Mouse (Mus musculus) liver, embryonic 11.5 days (tissue): ENCODE measurements around the gene Zfp383. TPM values are rescaled to one million over a fixed set of nuclear protein-coding genes. Genes with fewer than 3 reads are reported as not detected.

Source experiments
- ATAC-seq: fragments of 200-750 bp; cut with Nextera tagmentation; replicated peaks from 2 replicates; pipeline ENCODE4 v1.8.0; 2017; ENCODE audit warnings: moderate number of reproducible peaks, mild to moderate bottlenecking, moderate TSS enrichment, moderate library complexity; ENCODE audit not compliant: low FRiP score
- DNase-seq: peaks from one replicate; pipeline ENCODE4 v3.0.0-alpha.2; 2017; ENCODE audit warnings: low spot score
- H3K27ac ChIP-seq: fragments of 300-500 bp; sonication (generic); 2 replicates; pipeline ENCODE4 v1.5.1; 2014; ENCODE audit warnings: mild to moderate bottlenecking, low read depth, low read length, control low read depth
- H3K27me3 ChIP-seq: fragments of 300-500 bp; sonication (generic); replicated peaks from 2 replicates; pipeline ENCODE4 v1.6.1; 2014; ENCODE audit warnings: low read length, mixed read lengths; ENCODE audit not compliant: control insufficient read depth, insufficient read depth
- H3K36me3 ChIP-seq: fragments of 300-500 bp; sonication (generic); 2 replicates; pipeline ENCODE4 v1.6.1; 2014; ENCODE audit warnings: mild to moderate bottlenecking, low read length, moderate library complexity, mixed read lengths; ENCODE audit not compliant: control insufficient read depth, insufficient read depth
- H3K4me1 ChIP-seq: fragments of 300-500 bp; sonication (generic); replicated peaks from 2 replicates; pipeline ENCODE4 v1.6.1; 2014; ENCODE audit warnings: low read length, mixed read lengths; ENCODE audit not compliant: control insufficient read depth, insufficient read depth
- H3K4me2 ChIP-seq: fragments of 300-500 bp; sonication (generic); 2 replicates; pipeline ENCODE4 v1.6.1; 2014; ENCODE audit warnings: mild to moderate bottlenecking, control low read depth, moderate library complexity
- H3K4me3 ChIP-seq: fragments of 300-500 bp; sonication (generic); 2 replicates; pipeline ENCODE4 v1.5.1; 2014; ENCODE audit warnings: low read depth, low read length, control low read depth
- H3K9ac ChIP-seq: fragments of 300-500 bp; sonication (generic); 2 replicates; pipeline ENCODE4 v1.6.1; 2014; ENCODE audit warnings: low read depth, low read length, control low read depth
- H3K9me3 ChIP-seq: fragments of 300-500 bp; sonication (generic); 2 replicates; pipeline ENCODE4 v1.6.1; 2016; ENCODE audit warnings: low read length, inconsistent platforms, mixed read lengths; ENCODE audit not compliant: control insufficient read depth
- WGBS: fragments of 180-500 bp; shearing (Covaris S2); extraction: QIAGEN DNeasy Blood & Tissue Kit; methylation state at CpG from one replicate; pipeline ENCODE4 v1.1.7; 2014; 5-methylcytosine and 5-hydroxymethylcytosine counted together
- polyA plus RNA-seq: library from polyadenylated mRNA; unstranded; fragments of >200 nt; fragmentation: Nextera tagmentation; extraction: Ambion mirVana; gene quantifications from 2 replicates; pipeline ENCODE4 v1.2.1, GENCODE M21; 2014

Zfp383 gene
- polyA plus RNA-seq, 1 experiment from 2014 or later: 2.2 TPM

- Histone ChIP-seq H3K27me3 (no peaks in the 10 kb centered on the region), H3K4me2 (no peak overlapping the region; the same call in 1 of the 2 replicates), H3K9me3 (no peaks in the 10 kb centered on the region), H3K4me3 (no peak overlapping the region), H3K36me3 (peaks cover 23% of the 10 kb centered on the region), H3K4me1 (no peaks in the 10 kb centered on the region), H3K9ac (no peak overlapping the region), H3K27ac (no peak overlapping the region)
- 58% methylated on average over 6 of the region's 6 CpGs for WGBS
- no peak for DNase-seq
- ATAC-seq: no peak
Observed at GRCm38 (mm10) chr7:29917371-29918061, 9.5 kb downstream of the Zfp383 start.

- no peak overlapping the region for H3K27ac ChIP-seq
- WGBS: 87% methylated on average over 4 of the region's 4 CpGs
Observed at GRCm38 (mm10) chr7:29918062-29918453, 10.0 kb downstream of the Zfp383 start.

GRCm38 (mm10) chr7:29921439-29922093, 13.5 kb downstream of the Zfp383 start:
- H3K27me3 ChIP-seq: no peaks in the 10 kb centered on the region
- DNase-seq: no peak
- no peak for ATAC-seq
- H3K36me3 ChIP-seq: no peaks in the 10 kb centered on the region
- no peak overlapping the region for H3K4me3 ChIP-seq
- H3K27ac ChIP-seq: no peak overlapping the region
- H3K4me2 ChIP-seq: no peak overlapping the region
- no peaks in the 10 kb centered on the region for H3K9me3 ChIP-seq
- no peaks in the 10 kb centered on the region for H3K4me1 ChIP-seq
- no peak overlapping the region for H3K9ac ChIP-seq
- 69% methylated on average over 6 of the region's 6 CpGs for WGBS

More at GRCm38 (mm10) chr7:29918062-29918453, 10.0 kb downstream of the Zfp383 start:
- H3K9ac ChIP-seq: no peak overlapping the region
- H3K36me3 ChIP-seq: peaks cover 23% of the 10 kb centered on the region
- H3K4me1 ChIP-seq: no peaks in the 10 kb centered on the region
- ATAC-seq (no peak), DNase-seq (no peak)
- H3K27me3 ChIP-seq: no peaks in the 10 kb centered on the region
- H3K4me2 ChIP-seq: no peak overlapping the region
- H3K4me3 ChIP-seq: no peak overlapping the region
- no peaks in the 10 kb centered on the region for H3K9me3 ChIP-seq

- Histone ChIP-seq H3K4me1 (no peaks in the 10 kb centered on the region), H3K36me3 (no peaks in the 10 kb centered on the region), H3K9ac (no peak overlapping the region), H3K9me3 (no peaks in the 10 kb centered on the region), H3K4me2 (no peak overlapping the region), H3K27ac (no peak overlapping the region), H3K27me3 (no peaks in the 10 kb centered on the region), H3K4me3 (no peak overlapping the region)
- DNase-seq: no peak
- 78% methylated on average over 2 of the region's 2 CpGs for WGBS
- no peak for ATAC-seq
Observed at GRCm38 (mm10) chr7:29922780-29923179, 14.8 kb downstream of the Zfp383 start.

- Histone ChIP-seq H3K9me3 (no peaks in the 10 kb centered on the region), H3K4me3 (no peak overlapping the region), H3K9ac (no peak overlapping the region), H3K4me1 (no peaks in the 10 kb centered on the region), H3K27ac (no peak overlapping the region), H3K36me3 (peaks cover 38% of the 10 kb centered on the region), H3K4me2 (no peak overlapping the region), H3K27me3 (no peaks in the 10 kb centered on the region)
- ATAC-seq (no peak), DNase-seq (no peak)
- WGBS: 79% methylated on average over 6 of the region's 6 CpGs
Observed at GRCm38 (mm10) chr7:29938856-29939255, 30.8 kb downstream of the Zfp383 start.

GRCm38 (mm10) chr7:29941027-29941426, 33.0 kb downstream of the Zfp383 start:
- no peak overlapping the region for H3K9ac ChIP-seq
- no peaks in the 10 kb centered on the region for H3K4me1 ChIP-seq
- no peak for ATAC-seq
- H3K4me2 ChIP-seq: no peak overlapping the region
- DNase-seq: no peak
- H3K27me3 ChIP-seq: no peaks in the 10 kb centered on the region
- WGBS: 91% methylated on average over 11 of the region's 11 CpGs
- peaks cover 18% of the 10 kb centered on the region; the same call in 1 of the 2 replicates for H3K36me3 ChIP-seq
- H3K4me3 ChIP-seq: no peak overlapping the region
- H3K9me3 ChIP-seq: no peaks in the 10 kb centered on the region
- H3K27ac ChIP-seq: no peak overlapping the region

- Histone ChIP-seq H3K9ac (no peak overlapping the region), H3K9me3 (no peaks in the 10 kb centered on the region), H3K36me3 (peaks cover 9% of the 10 kb centered on the region; the same call in 1 of the 2 replicates), H3K4me3 (no peak overlapping the region), H3K27ac (no peak overlapping the region), H3K4me2 (no peak overlapping the region), H3K4me1 (no peaks in the 10 kb centered on the region), H3K27me3 (no peaks in the 10 kb centered on the region)
- 65% methylated on average over 2 of the region's 2 CpGs for WGBS
- ATAC-seq (no peak), DNase-seq (no peak)
Observed at GRCm38 (mm10) chr7:29942740-29943139, 34.7 kb downstream of the Zfp383 start.

GRCm38 (mm10) chr7:29943720-29944119, 35.7 kb downstream of the Zfp383 start:
- H3K27ac ChIP-seq: no peak overlapping the region
- no peaks in the 10 kb centered on the region for H3K9me3 ChIP-seq
- DNase-seq: no peak
- H3K4me1 ChIP-seq: no peaks in the 10 kb centered on the region
- H3K36me3 ChIP-seq: peaks cover 9% of the 10 kb centered on the region; the same call in 1 of the 2 replicates
- no peak overlapping the region for H3K4me3 ChIP-seq
- no peak overlapping the region for H3K4me2 ChIP-seq
- no peak for ATAC-seq
- 68% methylated on average over 2 of the region's 2 CpGs for WGBS
- no peak overlapping the region for H3K9ac ChIP-seq
- H3K27me3 ChIP-seq: no peaks in the 10 kb centered on the region

GRCm38 (mm10) chr7:29944201-29944600, 36.2 kb downstream of the Zfp383 start:
- Histone ChIP-seq H3K27ac (no peak overlapping the region), H3K4me2 (no peak overlapping the region), H3K4me3 (no peak overlapping the region), H3K9ac (no peak overlapping the region), H3K36me3 (peaks cover 9% of the 10 kb centered on the region; the same call in 1 of the 2 replicates), H3K27me3 (no peaks in the 10 kb centered on the region), H3K9me3 (no peaks in the 10 kb centered on the region), H3K4me1 (no peaks in the 10 kb centered on the region)
- 88% methylated on average over 2 of the region's 2 CpGs for WGBS
- no peak for DNase-seq
- ATAC-seq: no peak
